Mouse (Mus musculus) thymus, adult 2 months (tissue): ENCODE measurements around the gene Scp2. TPM values are rescaled to one million over a fixed set of nuclear protein-coding genes. Genes with fewer than 3 reads are reported as not detected.

Source experiments
- DNase-seq: peaks from one replicate; pipeline ENCODE4 v3.0.0; 2021
- H3K27ac ChIP-seq: fragments of 200-500 bp; 2 replicates; pipeline ENCODE4 v1.5.1; 2012; ENCODE audit warnings: low read length, control low read depth; ENCODE audit not compliant: control insufficient read depth, insufficient read depth
- H3K27me3 ChIP-seq: fragments of 200-500 bp; 2 replicates; pipeline ENCODE4 v1.6.1; 2012; ENCODE audit warnings: mild to moderate bottlenecking, low read length, moderate library complexity, mixed read lengths; ENCODE audit not compliant: control insufficient read depth, insufficient read depth
- H3K36me3 ChIP-seq: fragments of 200-500 bp; 2 replicates; pipeline ENCODE4 v1.6.1; 2012; ENCODE audit warnings: mild to moderate bottlenecking, low read length, moderate library complexity; ENCODE audit not compliant: control insufficient read depth, insufficient read depth
- H3K4me1 ChIP-seq: fragments of 200-500 bp; replicated peaks from 2 replicates; pipeline ENCODE4 v1.6.1; 2012; ENCODE audit warnings: low read length; ENCODE audit not compliant: control insufficient read depth, insufficient read depth
- H3K4me3 ChIP-seq: fragments of 200-500 bp; 2 replicates; pipeline ENCODE4 v1.5.1; 2012; ENCODE audit warnings: mild to moderate bottlenecking, low read length, control low read depth, moderate library complexity; ENCODE audit not compliant: control insufficient read depth, insufficient read depth
- CTCF ChIP-seq: fragments of 200-500 bp; IDR thresholded peaks from 2 replicates; pipeline ENCODE4 v1.5.1; 2012; ENCODE audit warnings: mild to moderate bottlenecking, control low read depth, low read length, moderate library complexity, borderline replicate concordance; ENCODE audit not compliant: control insufficient read depth, poor library complexity, insufficient read depth; ENCODE audit errors: extremely low read depth
- POLR2A ChIP-seq: fragments of 200-500 bp; IDR thresholded peaks from 2 replicates; pipeline ENCODE4 v1.6.1; 2012; ENCODE audit warnings: mild to moderate bottlenecking, low read length, control low read depth, moderate library complexity; ENCODE audit not compliant: control insufficient read depth, poor library complexity, insufficient read depth; ENCODE audit errors: extremely low read depth
- WGBS: fragments of 180-500 bp; shearing (Covaris S2); methylation state at CpG from one replicate; pipeline ENCODE4 v1.1.7; 2018; 5-methylcytosine and 5-hydroxymethylcytosine counted together
- polyA plus RNA-seq: library from polyadenylated mRNA; depleted of rRNA; stranded (reverse); fragments of >200 nt; gene quantifications from 2 replicates; pipeline ENCODE4 v1.2.3, GENCODE M21; 2012; rRNA removed

Gene Scp2
- polyA plus RNA-seq, 1 experiment = 103 TPM

GRCm38 (mm10) chr4:108005328-108005727 is 139.5 kb downstream of the Scp2 start:
- H3K27me3 ChIP-seq = no peaks in the 10 kb centered on the region
- H3K4me1 ChIP-seq = no peaks in the 10 kb centered on the region
- TF ChIP-seq CTCF = no peak
- TF ChIP-seq POLR2A = no peak
- no peak overlapping the region for H3K4me3 ChIP-seq
- DNase-seq = no peak
- H3K36me3 ChIP-seq = no peaks in the 10 kb centered on the region
- no peak overlapping the region for H3K27ac ChIP-seq
- 90% methylated on average over 7 of the region's 7 CpGs for WGBS

GRCm38 (mm10) chr4:107999380-107999779 is 145.4 kb downstream of the Scp2 start:
- Histone ChIP-seq H3K36me3 (no peaks in the 10 kb centered on the region), H3K4me3 (no peak overlapping the region), H3K27ac (no peak overlapping the region), H3K27me3 (no peaks in the 10 kb centered on the region), H3K4me1 (peaks cover 12% of the 10 kb centered on the region)
- no peak for DNase-seq
- TF ChIP-seq POLR2A = no peak
- WGBS = 68% methylated on average over 1 of the region's 1 CpGs

GRCm38 (mm10) chr4:107998641-107999332 is 146.0 kb downstream of the Scp2 start:
- H3K27me3 ChIP-seq = no peaks in the 10 kb centered on the region
- H3K4me1 ChIP-seq = peaks cover 12% of the 10 kb centered on the region
- no peak overlapping the region for H3K27ac ChIP-seq
- WGBS = 88% methylated on average over 11 of the region's 11 CpGs
- TF ChIP-seq POLR2A (no peak), CTCF (no peak)
- H3K4me3 ChIP-seq = no peak overlapping the region
- no peaks in the 10 kb centered on the region for H3K36me3 ChIP-seq
- DNase-seq = no peak

DNA sequence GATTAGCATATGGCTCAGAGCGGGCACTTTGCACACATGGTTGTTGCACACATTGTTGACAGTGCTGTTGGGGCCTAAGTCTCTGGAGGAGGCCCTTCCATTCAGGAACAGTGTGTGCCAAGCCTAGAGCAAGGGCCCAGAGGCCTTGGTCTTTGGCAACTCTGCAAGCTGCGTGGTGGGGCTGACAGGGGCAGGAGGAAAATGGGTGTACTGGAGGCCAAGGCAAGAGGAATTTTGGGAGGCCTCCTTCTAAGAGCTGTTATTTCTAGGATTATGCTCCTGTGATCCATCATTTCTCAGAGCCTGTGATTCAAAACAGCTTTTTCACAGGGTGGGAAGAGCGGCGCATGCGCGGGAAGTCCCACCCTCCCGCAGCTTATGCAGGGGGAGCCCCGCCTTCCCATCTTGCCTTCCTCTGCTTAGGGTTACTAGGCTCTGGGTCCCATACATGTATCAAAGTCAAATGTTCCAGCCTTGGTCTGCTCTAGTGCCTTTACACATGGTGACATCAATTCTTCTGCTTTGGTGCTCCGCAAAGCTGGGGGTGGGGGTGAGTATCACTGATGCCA is 148.3 kb downstream of the Scp2 start:
- Histone ChIP-seq H3K4me3 (no peak overlapping the region), H3K36me3 (no peaks in the 10 kb centered on the region), H3K27ac (no peak overlapping the region), H3K4me1 (peaks cover 12% of the 10 kb centered on the region), H3K27me3 (no peaks in the 10 kb centered on the region)
- 93% methylated on average over 9 of the region's 9 CpGs for WGBS
- no peak for DNase-seq
- no peak for TF ChIP-seq POLR2A
- TF ChIP-seq CTCF = no peak

DNA sequence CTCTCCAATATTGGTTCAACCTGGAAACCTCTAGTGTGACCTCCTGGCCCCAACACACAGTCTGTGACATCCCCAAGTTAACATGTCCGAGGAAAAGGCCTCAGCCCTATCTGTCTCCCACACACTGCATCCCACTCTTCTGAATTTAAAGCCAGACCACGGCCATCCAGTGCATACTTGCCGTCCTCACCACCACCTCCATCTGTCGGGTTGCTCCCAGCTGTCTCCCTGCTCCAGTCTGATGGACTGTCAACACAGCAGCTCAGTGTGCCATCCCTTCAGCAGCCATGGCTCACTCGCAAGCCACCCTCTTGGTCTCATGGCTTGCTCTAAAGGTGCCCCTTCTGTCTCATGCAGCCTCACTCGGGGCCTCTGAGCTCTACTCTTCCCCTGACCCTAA is 149.1 kb downstream of the Scp2 start:
- no peaks in the 10 kb centered on the region for H3K27me3 ChIP-seq
- no peak overlapping the region for H3K27ac ChIP-seq
- H3K4me3 ChIP-seq = no peak overlapping the region
- H3K36me3 ChIP-seq = no peaks in the 10 kb centered on the region
- peaks cover 12% of the 10 kb centered on the region for H3K4me1 ChIP-seq
- WGBS = 81% methylated on average over 6 of the region's 6 CpGs
- no peak for DNase-seq
- TF ChIP-seq CTCF (no peak), POLR2A (no peak)

DNA sequence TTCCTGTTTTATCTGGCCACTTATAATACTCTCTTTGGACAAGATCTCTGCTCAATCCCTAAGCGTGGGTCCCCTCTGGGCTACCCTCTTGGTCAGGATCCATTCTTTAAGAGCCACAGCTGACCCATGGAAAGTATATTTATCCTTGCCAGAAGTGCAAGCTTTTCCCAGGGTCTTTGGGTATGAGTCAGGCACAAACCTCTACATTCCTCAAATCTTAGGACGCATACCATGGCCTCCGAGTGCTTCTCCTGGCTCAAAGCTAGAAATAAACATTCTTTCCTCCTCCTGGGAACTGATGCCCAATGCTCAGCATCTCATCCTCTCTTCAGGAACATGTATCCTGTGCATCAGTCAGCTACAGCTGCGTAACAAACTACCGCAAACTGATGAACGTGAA is 149.8 kb downstream of the Scp2 start:
- no peak for TF ChIP-seq CTCF
- no peak for TF ChIP-seq POLR2A
- DNase-seq = no peak
- 97% methylated on average over 6 of the region's 6 CpGs for WGBS
- no peaks in the 10 kb centered on the region for H3K36me3 ChIP-seq
- H3K27me3 ChIP-seq = no peaks in the 10 kb centered on the region
- peaks cover 12% of the 10 kb centered on the region for H3K4me1 ChIP-seq
- H3K27ac ChIP-seq = no peak overlapping the region
- H3K4me3 ChIP-seq = no peak overlapping the region

Other genes with a start within 250 kb of the Scp2 start
- gene Cpt2, start 221.4 kb downstream of the Scp2 start, polyA plus RNA-seq = 46.6 and 75.0 TPM in 2 replicates
- gene Slc1a7, start 176.7 kb downstream of the Scp2 start, polyA plus RNA-seq = 0.18 and 0.23 TPM in 2 replicates
- gene Podn, start 48.6 kb downstream of the Scp2 start, polyA plus RNA-seq = 5.7 and 12.0 TPM in 2 replicates
- 9.4 and 14.7 TPM in 2 replicates for gene Echdc2, start 20.4 kb upstream of the Scp2 start, polyA plus RNA-seq
- gene Zyg11a, start 73.0 kb upstream of the Scp2 start, polyA plus RNA-seq = 0.22 and 0.24 TPM in 2 replicates
- 18.0 and 18.7 TPM in 2 replicates for gene Zyg11b, start 156.1 kb upstream of the Scp2 start, polyA plus RNA-seq
- 9.4 and 10.0 TPM in 2 replicates for gene Coa7, start 183.1 kb upstream of the Scp2 start, polyA plus RNA-seq
- not detected in 2 replicates for gene Shisal2a, start 238.4 kb upstream of the Scp2 start, polyA plus RNA-seq